Mouse (Mus musculus) stomach, postnatal 0 days (tissue): Measurements from ENCODE around the gene Spint1. TPM values are rescaled to one million over a fixed set of nuclear protein-coding genes. Genes with fewer than 3 reads are reported as not detected.

Experiments used
- ATAC-seq: fragments of 200-750 bp; cut with Nextera tagmentation; 2 replicates; pipeline ENCODE4 v1.8.0; 2017; ENCODE audit not compliant: low FRiP score, low TSS enrichment
- DNase-seq: peaks from one replicate; pipeline ENCODE4 v3.0.0-alpha.2; 2016; ENCODE audit warnings: low spot score
- H3K27ac ChIP-seq: fragments of 300-500 bp; sonication (generic); replicated peaks from 2 replicates; pipeline ENCODE4 v1.5.1; 2014; ENCODE audit warnings: mild to moderate bottlenecking, control low read depth
- H3K27me3 ChIP-seq: fragments of 300-500 bp; sonication (generic); 2 replicates; pipeline ENCODE4 v1.6.1; 2014; ENCODE audit warnings: low read length; ENCODE audit not compliant: control insufficient read depth, insufficient read depth
- H3K36me3 ChIP-seq: fragments of 300-500 bp; sonication (generic); 2 replicates; pipeline ENCODE4 v1.6.1; 2014; ENCODE audit warnings: low read length, mixed read lengths; ENCODE audit not compliant: control insufficient read depth, insufficient read depth
- H3K4me1 ChIP-seq: fragments of 300-500 bp; sonication (generic); replicated peaks from 2 replicates; pipeline ENCODE4 v1.6.1; 2014; ENCODE audit warnings: antibody characterized with exemption; ENCODE audit not compliant: control insufficient read depth, insufficient read depth
- H3K4me2 ChIP-seq: fragments of 300-500 bp; sonication (generic); replicated peaks from 2 replicates; pipeline ENCODE4 v1.6.1; 2014; ENCODE audit warnings: low read depth, mild to moderate bottlenecking, control low read depth, moderate library complexity
- H3K4me3 ChIP-seq: fragments of 300-500 bp; sonication (generic); 2 replicates; pipeline ENCODE4 v1.5.1; 2014; ENCODE audit warnings: low read depth, low read length, control low read depth
- H3K9ac ChIP-seq: fragments of 300-500 bp; sonication (generic); 2 replicates; pipeline ENCODE4 v1.6.1; 2014; ENCODE audit warnings: mild to moderate bottlenecking, low read length, control low read depth, mixed read lengths
- H3K9me3 ChIP-seq: fragments of 300-500 bp; sonication (generic); 2 replicates; pipeline ENCODE4 v1.6.1; 2016; ENCODE audit warnings: low read length; ENCODE audit not compliant: control insufficient read depth
- CTCF ChIP-seq: IDR thresholded peaks from 2 replicates; pipeline ENCODE4 v1.5.1; 2016; ENCODE audit warnings: antibody characterized with exemption, low read depth, mild to moderate bottlenecking, moderate library complexity
- EP300 ChIP-seq: optimal IDR thresholded peaks from 2 replicates; pipeline ENCODE3; 2016; ENCODE audit warnings: antibody characterized with exemption
- WGBS: fragments of 180-500 bp; shearing (Covaris S2); extraction: QIAGEN DNeasy Blood & Tissue Kit; methylation state at CpG from one replicate; pipeline ENCODE4 v1.1.7; 2014; 5-methylcytosine and 5-hydroxymethylcytosine counted together
- polyA plus RNA-seq: library from polyadenylated mRNA; unstranded; fragments of >200 nt; fragmentation: Nextera tagmentation; extraction: Ambion mirVana; gene quantifications from 2 replicates; pipeline ENCODE4 v1.2.1, GENCODE M21; 2015

Spint1 gene
- polyA plus RNA-seq, 1 experiment from 2014 or later: 70.9 TPM

GRCm38 (mm10) chr2:119249592-119250061 lies 12.5 kb downstream of the Spint1 start:
- TF ChIP-seq EP300: no peak
- 0 out of 2 replicates have a peak, but pooled peaks have one; percentile 5 for TF ChIP-seq CTCF
- peak; percentile 32 for ATAC-seq
- H3K4me2 ChIP-seq: no peak overlapping the region
- 57% methylated on average over 4 of the region's 4 CpGs for WGBS
- no peak overlapping the region for H3K4me3 ChIP-seq
- peak; percentile 45 for DNase-seq
- no peaks in the 10 kb centered on the region for H3K27me3 ChIP-seq
- H3K36me3 ChIP-seq: no peaks in the 10 kb centered on the region
- H3K9ac ChIP-seq: no peak overlapping the region
- H3K9me3 ChIP-seq: no peaks in the 10 kb centered on the region
- H3K27ac ChIP-seq: peak overlapping the region; percentile 56
- no peaks in the 10 kb centered on the region for H3K4me1 ChIP-seq

GRCm38 (mm10) chr2:119250377-119250776 lies 13.2 kb downstream of the Spint1 start:
- WGBS: 46% methylated on average over 5 of the region's 5 CpGs

GRCm38 (mm10) chr2:119250826-119251478 lies 13.8 kb downstream of the Spint1 start:
- Histone ChIP-seq H3K4me2 (peak overlapping the region; percentile 31), H3K4me3 (no peak overlapping the region), H3K27ac (peak overlapping the region; percentile 69), H3K36me3 (no peaks in the 10 kb centered on the region), H3K9me3 (no peaks in the 10 kb centered on the region), H3K4me1 (no peaks in the 10 kb centered on the region), H3K9ac (no peak overlapping the region), H3K27me3 (no peaks in the 10 kb centered on the region)
- DNase-seq: peak; percentile 93
- TF ChIP-seq CTCF: peak; percentile 96
- TF ChIP-seq EP300: no peak
- 8% methylated on average over 11 of the region's 11 CpGs for WGBS
- peak; percentile 76 for ATAC-seq

More at GRCm38 (mm10) chr2:119250377-119250776, 13.2 kb downstream of the Spint1 start:
- Histone ChIP-seq H3K4me1 (no peaks in the 10 kb centered on the region), H3K27ac (peak overlapping the region; percentile 56), H3K4me3 (no peak overlapping the region), H3K4me2 (no peak overlapping the region; the same call in 1 of the 2 replicates), H3K36me3 (no peaks in the 10 kb centered on the region), H3K9ac (no peak overlapping the region), H3K9me3 (no peaks in the 10 kb centered on the region), H3K27me3 (no peaks in the 10 kb centered on the region)
- ATAC-seq (peak; percentile 54), DNase-seq (no peak)
- TF ChIP-seq EP300: no peak

GRCm38 (mm10) chr2:119254976-119255375 lies 17.8 kb downstream of the Spint1 start:
- no peaks in the 10 kb centered on the region for H3K9me3 ChIP-seq
- whole genome bisulfite sequencing: 25% methylated on average over 7 of the region's 7 CpGs

GRCm38 (mm10) chr2:119260518-119260917 lies 23.4 kb downstream of the Spint1 start:
- no peak overlapping the region for H3K27ac ChIP-seq
- no peak overlapping the region for H3K9ac ChIP-seq
- no peak overlapping the region for H3K4me2 ChIP-seq
- no peaks in the 10 kb centered on the region for H3K9me3 ChIP-seq
- TF ChIP-seq EP300: no peak
- TF ChIP-seq CTCF: no peak
- H3K27me3 ChIP-seq: no peaks in the 10 kb centered on the region
- no peaks in the 10 kb centered on the region for H3K4me1 ChIP-seq
- no peak overlapping the region for H3K4me3 ChIP-seq
- no peak for ATAC-seq
- no peaks in the 10 kb centered on the region for H3K36me3 ChIP-seq
- 67% methylated on average over 1 of the region's 1 CpGs for WGBS
- no peak for DNase-seq

More at GRCm38 (mm10) chr2:119254976-119255375, 17.8 kb downstream of the Spint1 start:
- H3K4me3 ChIP-seq: no peak overlapping the region
- ATAC-seq (no peak), DNase-seq (no peak)
- H3K27ac ChIP-seq: no peak overlapping the region
- no peak overlapping the region for H3K9ac ChIP-seq
- H3K4me2 ChIP-seq: no peak overlapping the region
- H3K27me3 ChIP-seq: no peaks in the 10 kb centered on the region
- H3K36me3 ChIP-seq: no peaks in the 10 kb centered on the region
- H3K4me1 ChIP-seq: no peaks in the 10 kb centered on the region
- TF ChIP-seq CTCF (no peak), EP300 (no peak)

GRCm38 (mm10) chr2:119261326-119261725 lies 24.2 kb downstream of the Spint1 start:
- no peak overlapping the region for H3K27ac ChIP-seq
- no peaks in the 10 kb centered on the region for H3K27me3 ChIP-seq
- H3K9ac ChIP-seq: no peak overlapping the region
- H3K4me3 ChIP-seq: no peak overlapping the region
- DNase-seq (no peak), ATAC-seq (no peak)
- H3K4me2 ChIP-seq: no peak overlapping the region
- no peaks in the 10 kb centered on the region for H3K4me1 ChIP-seq
- TF ChIP-seq CTCF: no peak
- no peak for TF ChIP-seq EP300
- no peaks in the 10 kb centered on the region for H3K9me3 ChIP-seq
- WGBS: 4% methylated on average over 2 of the region's 2 CpGs
- no peaks in the 10 kb centered on the region for H3K36me3 ChIP-seq
